Mouse (Mus musculus): Measurements from ENCODE around the gene Tnpo3.
A peak's percentile ranks its signal among the peaks of the same experiment; 100 is the strongest.
"Not testable (repeated sequence)": the region's sequence is repeated elsewhere in the genome, so short reads cannot be mapped to it uniquely, and the experiment has no call there.

Gene Tnpo3

GRCm38 (mm10) chr6:29620176-29620575 is 10.5 kb upstream of the Tnpo3 start:
- DNase-seq: no peak

DNA sequence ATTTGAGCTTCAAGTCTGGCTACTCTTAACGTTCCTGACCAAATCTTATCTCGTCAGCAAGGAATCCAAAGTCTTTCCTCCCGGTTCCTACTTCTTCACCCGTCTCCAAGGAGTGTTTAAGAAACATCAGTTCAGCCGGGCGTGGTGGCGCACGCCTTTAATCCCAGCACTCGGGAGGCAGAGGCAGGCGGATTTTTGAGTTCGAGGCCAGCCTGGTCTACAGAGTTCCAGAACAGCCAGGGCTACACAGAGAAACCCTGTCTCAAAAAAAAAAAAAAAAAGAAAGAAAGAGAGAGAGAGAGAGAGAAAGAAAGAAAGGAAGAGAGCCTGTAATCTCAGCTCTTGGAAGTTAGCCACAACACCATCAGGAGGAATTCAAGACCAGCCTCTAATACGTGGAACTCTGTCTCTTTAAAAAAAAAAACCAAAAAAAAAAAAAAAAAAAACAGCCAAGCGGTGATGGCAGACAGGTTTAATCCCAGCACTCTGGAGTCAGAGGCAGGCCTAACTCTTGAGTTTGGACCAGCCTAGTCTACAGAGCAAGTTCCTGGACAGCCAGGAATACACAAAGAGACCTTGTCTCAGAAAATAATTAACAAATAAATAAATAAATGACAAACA is 443 bp upstream of the Tnpo3 start:
- not testable (repeated sequence) for DNase-seq

- no peak for DNase-seq
Measured at GRCm38 (mm10) chr6:29600188-29600587, 9.5 kb downstream of the Tnpo3 start.

GRCm38 (mm10) chr6:29595656-29596055 is 14.0 kb downstream of the Tnpo3 start:
- no peak for DNase-seq

DNA sequence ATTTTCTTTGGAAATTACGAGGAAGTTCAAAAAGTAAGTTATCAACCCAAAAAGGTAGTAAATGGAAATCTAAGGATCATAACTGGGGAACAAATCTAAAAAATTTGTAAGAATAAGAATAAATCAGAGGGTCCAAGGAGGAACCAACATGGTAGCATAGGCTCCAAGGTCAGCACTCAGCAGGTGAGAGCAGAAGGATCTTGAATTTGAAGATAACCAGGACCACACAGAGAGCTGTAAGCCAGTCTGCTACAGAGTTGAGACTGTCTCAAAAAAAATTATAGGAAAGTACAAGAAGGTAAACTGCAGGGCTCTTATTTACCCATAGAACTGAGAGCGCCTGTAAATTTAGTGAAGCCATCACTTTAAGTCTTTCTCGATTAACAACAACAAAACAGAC is 28.5 kb downstream of the Tnpo3 start:
- no peak for DNase-seq

GRCm38 (mm10) chr6:29580770-29581169 is 28.9 kb downstream of the Tnpo3 start:
- DNase-seq: no peak

DNA sequence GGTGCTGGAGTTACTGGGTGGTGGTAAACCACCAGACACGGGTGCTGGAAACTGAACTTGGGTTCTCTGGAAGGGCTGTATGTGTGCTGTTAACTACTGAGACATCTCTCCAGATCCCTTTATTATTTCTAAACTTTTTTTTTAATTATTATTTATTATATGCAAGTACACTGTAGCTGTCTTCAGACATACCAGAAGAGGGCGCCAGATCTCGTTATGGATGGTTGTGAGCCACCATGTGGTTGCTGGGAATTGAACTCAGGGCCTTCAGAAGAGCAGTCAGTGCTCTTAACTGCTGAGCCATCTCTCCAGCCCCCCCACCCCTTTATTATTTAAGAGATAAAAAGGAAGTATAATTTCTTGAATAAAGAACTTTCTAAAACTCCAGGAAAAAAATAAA is 33.3 kb downstream of the Tnpo3 start:
- not testable (repeated sequence) for DNase-seq

DNA sequence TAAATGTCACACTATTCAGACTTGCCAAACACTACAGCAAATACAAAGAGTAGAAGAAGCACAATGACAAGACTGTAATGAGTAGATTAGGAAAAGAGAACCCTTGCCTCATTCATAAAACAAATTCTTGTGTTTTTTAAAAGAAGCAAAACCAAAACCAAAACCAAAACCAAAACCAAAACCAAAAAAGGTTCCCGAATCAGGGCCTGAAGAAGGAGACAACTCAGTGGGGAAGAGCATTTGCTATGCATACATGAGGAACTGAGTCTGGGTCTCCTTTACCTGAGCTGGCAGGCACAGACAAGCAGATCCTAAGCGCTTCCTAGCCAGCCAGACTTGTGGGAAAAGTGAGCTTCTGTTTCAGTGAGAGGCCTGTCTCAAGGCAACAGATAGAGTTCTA is 52.6 kb downstream of the Tnpo3 start:
- DNase-seq: no peak

GRCm38 (mm10) chr6:29552526-29552925 is 57.2 kb downstream of the Tnpo3 start:
- DNase-seq: no peak

GRCm38 (mm10) chr6:29548086-29548485 is 61.6 kb downstream of the Tnpo3 start:
- DNase-seq: no peak

DNA sequence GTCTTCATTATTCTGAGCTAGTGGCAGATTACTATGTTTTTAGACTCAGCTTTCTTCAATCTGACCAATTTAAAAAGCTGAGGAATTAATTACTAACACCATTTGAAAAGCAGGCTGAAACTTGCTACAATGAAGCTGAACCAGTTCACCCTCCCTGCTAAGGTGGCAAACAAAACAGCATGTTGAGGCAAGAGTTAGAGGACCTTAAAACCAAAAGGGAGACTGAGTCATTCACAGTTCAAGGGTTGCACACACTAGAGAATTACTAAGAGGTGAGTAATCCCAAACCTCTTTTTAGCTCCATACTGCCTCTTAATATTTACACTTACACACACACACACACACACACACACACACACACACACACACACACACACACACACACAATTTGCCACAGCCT is 62.1 kb downstream of the Tnpo3 start:
- DNase-seq: no peak

- DNase-seq: no peak
Measured at GRCm38 (mm10) chr6:29545611-29546010, 64.1 kb downstream of the Tnpo3 start.

DNA sequence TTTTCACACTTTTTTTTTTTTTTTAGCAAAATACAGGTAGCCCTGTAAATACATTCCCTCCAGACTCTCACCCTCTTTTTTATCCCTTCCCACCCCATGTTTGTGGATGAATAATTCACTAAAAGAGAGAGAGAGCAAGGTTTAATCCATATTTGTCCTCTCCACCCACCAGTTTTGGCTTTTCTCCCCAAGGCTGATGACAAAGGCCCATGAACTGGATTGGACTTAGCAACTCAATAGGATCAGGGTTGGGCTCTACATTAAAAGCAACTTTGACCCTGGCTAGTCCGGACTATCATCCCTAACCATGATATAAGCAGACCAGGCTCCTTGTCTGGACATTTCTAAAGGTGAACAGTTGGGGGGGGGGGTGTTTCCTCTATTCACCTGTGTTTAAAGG is 68.7 kb downstream of the Tnpo3 start:
- no peak for DNase-seq

DNA sequence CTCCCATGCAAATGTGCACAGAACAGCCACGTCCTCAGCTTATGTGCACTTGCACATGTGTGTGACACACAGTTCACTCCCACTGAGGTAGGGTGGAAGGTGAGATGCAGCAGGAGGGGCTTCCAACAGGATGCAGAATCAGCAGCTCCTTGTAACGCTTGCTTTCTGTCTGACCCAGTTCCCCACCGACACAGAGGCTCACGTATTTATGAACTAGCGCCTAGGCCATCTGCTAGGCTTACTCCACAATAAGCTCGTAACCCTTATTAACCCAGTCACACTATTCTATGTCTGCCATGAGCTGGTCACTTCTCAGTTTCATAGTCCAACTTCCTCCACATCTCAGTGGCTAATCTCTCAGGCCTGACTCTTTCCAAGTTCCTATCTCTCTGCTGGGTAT is 69.5 kb downstream of the Tnpo3 start:
- DNase-seq: no peak

GRCm38 (mm10) chr6:29539502-29539901 is 70.2 kb downstream of the Tnpo3 start:
- no peak for DNase-seq

DNA sequence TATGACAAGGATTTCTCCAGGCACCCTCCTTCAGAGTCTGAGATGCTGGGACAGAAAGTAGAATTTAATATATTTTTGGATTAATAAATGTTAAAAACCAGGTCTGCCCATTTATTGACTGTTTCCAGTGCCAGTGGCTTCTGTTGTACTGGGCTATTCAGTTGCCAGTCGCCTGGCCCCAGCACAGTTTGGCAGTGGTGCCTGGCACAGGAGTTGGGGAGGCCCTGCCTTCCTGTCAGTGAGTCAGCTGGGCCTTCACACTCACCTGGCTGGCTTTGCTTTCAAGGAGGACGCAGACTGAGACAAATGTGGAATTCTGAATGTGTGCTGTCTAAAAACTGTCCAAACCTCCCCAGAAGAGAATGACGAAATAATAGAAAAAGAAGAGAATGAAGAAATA is 72.5 kb downstream of the Tnpo3 start:
- DNase-seq: no peak

DNA sequence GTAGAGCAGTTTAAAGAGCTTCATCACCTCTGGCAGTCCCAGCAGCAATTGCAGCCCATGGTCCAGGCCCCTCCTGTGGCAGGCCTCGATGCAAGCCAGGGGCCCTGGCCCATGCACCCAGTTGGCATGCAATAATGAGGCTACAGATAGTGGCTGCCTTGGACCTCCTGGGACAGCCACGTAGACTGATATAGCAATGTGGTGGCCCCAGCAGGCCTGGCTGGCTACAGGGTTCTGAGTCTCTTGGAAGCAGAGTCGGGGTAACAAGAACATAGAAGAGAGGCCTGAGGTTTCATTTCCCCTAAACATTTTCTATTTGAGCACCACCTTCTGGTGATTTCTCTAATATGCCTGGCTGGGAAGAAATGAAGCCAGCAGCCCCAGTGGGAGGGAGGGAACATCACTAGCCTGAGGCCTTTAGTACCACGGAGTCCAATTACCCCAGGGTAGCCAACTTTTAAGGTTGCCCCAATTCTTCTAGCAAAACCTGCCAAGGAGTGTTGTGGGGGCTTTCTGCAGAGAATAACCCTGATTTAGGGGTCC is 73.0 kb downstream of the Tnpo3 start:
- DNase-seq: peak; percentile 25

- DNase-seq: no peak
Measured at GRCm38 (mm10) chr6:29535316-29535715, 74.4 kb downstream of the Tnpo3 start.

DNA sequence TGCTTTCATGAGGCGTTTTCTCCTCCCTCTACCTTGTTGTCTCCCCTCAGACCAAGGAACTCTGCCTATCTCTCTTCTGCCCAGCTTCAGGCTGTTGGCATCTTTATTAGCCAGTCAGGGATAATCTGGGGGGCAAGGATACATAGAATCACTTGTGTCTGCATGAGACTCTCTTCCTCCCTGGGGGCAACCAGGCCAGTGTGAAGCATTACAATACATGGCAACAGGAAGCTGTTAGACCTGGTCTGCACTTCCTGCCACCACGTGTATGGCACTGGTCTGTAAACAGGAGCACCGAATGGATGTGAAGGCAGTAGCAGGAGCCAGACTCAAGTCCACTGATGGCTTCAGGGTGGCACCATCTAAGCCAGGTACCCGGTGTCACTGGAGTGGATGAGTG is 79.6 kb downstream of the Tnpo3 start:
- no peak for DNase-seq

GRCm38 (mm10) chr6:29529444-29529820 is 80.3 kb downstream of the Tnpo3 start:
- no peak for DNase-seq

- DNase-seq: no peak
Measured at GRCm38 (mm10) chr6:29528561-29529443, 80.9 kb downstream of the Tnpo3 start.

- no peak for DNase-seq
Measured at GRCm38 (mm10) chr6:29528165-29528505, 81.6 kb downstream of the Tnpo3 start.

GRCm38 (mm10) chr6:29527361-29528164 is 82.1 kb downstream of the Tnpo3 start:
- DNase-seq: no peak
